In genomic region chr16:78427470-78428041, GRCm38 (mm10) we compare ENCODE assay signal across 8 mouse cellular contexts. TPM values are rescaled to one million over a fixed set of nuclear protein-coding genes. Genes with fewer than 3 reads are reported as not detected.
A peak's percentile ranks its signal among the peaks of the same experiment; 100 is the strongest.
DNase-seq lines count a peak whose midpoint lies in the region; ATAC-seq lines count a peak whose summit lies in the region.

No protein-coding gene starts in this region.

- H3K27me3 ChIP-seq in midbrain, embryonic 12.5 days, result no peaks in the 10 kb centered on the region

- ATAC-seq in midbrain, embryonic 12.5 days (ENCODE audit: low FRiP score, low read depth), result 0 out of 2 replicates have a peak, but pooled peaks have one; percentile 53

- no peaks in the 10 kb centered on the region for H3K36me3 ChIP-seq in midbrain, embryonic 12.5 days

- H3K27ac ChIP-seq in midbrain, embryonic 12.5 days (replicated peaks), result no peak overlapping the region

- intact Hi-C loops in heart, postnatal 25 days (cut with DNase I), result loop anchor here (5.0 kb wide), 2 partner anchors 35 to 50 kb away; partner anchors contain the start of gene Btg3

- WGBS in midbrain, embryonic 12.5 days, result 53% methylated on average over 16 of the region's 16 CpGs

- 0 out of 2 replicates have a peak overlapping the region, but pooled peaks have one; percentile 13 for H3K4me2 ChIP-seq in midbrain, embryonic 12.5 days (replicated peaks)

- no peak overlapping the region for H3K9ac ChIP-seq in midbrain, embryonic 12.5 days (replicated peaks)

- no peak overlapping the region for H3K4me3 ChIP-seq in midbrain, embryonic 12.5 days

- peaks cover 11% of the 10 kb centered on the region for H3K4me1 ChIP-seq in midbrain, embryonic 12.5 days

- peak; percentile 64 for DNase-seq in adrenal gland, postnatal 14 days
- DNase-seq in cerebellum, adult 9-11 months, result peak; percentile 28
- DNase-seq in frontal cortex, postnatal 10 days (ENCODE audit: low spot score in 2 of 2), result peak; percentile 58 to 69
- peak; percentile 8 for DNase-seq in heart, postnatal 25 days (ENCODE audit: low spot score)
- DNase-seq in layer of hippocampus, postnatal 14 days (ENCODE audit: low spot score in 2 of 2), result peak; percentile 56
- DNase-seq in telencephalon, adult 2 months (ENCODE audit: low read depth, low spot score), result peak; percentile 82
- DNase-seq in urinary bladder, adult 2 months (ENCODE audit: low spot score), result no peak

- no peaks in the 10 kb centered on the region for H3K9me3 ChIP-seq in midbrain, embryonic 12.5 days

RNA-seq across cellular contexts. Expression of gene Btg3, which starts 50.6 kb away (rescaled TPM):
- 29.6 and 38.2 TPM in 2 replicates for total RNA-seq in adrenal gland, postnatal 14 days (2021)
- 10 to 100 TPM in 1 of 2 experiments, 1 to 10 TPM in 1; 7.1 to 10.2 TPM for total RNA-seq in heart, postnatal 25 days (2021)
- total RNA-seq in layer of hippocampus, postnatal 14 days (2021), result 10 to 100 TPM in 1 of 2 experiments, 1 to 10 TPM in 1; 8.8 to 10.8 TPM
- polyA plus RNA-seq in midbrain, embryonic 12.5 days (2016; fragmentation: Nextera tagmentation; extraction: Ambion mirVana), result 43.6 and 47.0 TPM in 2 replicates
- polyA plus RNA-seq in urinary bladder, adult 2 months (2012; rRNA removed), result 15.3 and 19.3 TPM in 2 replicates
